Mouse (Mus musculus): Measurements from ENCODE around the gene Mfn2. TPM values are rescaled to one million over a fixed set of nuclear protein-coding genes. Genes with fewer than 3 reads are reported as not detected.

Mfn2 gene
- total and polyA plus RNA-seq, 3 experiments: 10.0 to 36.8 (median 17.5) TPM

- H3K9me3 ChIP-seq (replicated peaks; ENCODE audit: low read length): no peaks in the 10 kb centered on the region
- H3K27me3 ChIP-seq (replicated peaks): peaks cover 12% of the 10 kb centered on the region
- in situ Hi-C loops (cut with MboI; ENCODE audit: low pct_ligation_motif_present, low pct_unique_long_range_greater_than_20kb, low sequenced_read_pairs) (no loop called here), dilution Hi-C loops (cut with MboI; ENCODE audit: extremely low pct_ligation_motif_present, extremely low pct_unique_long_range_greater_than_20kb, low sequenced_read_pairs) (no loop called here)
- peaks cover 6 to 20% of the 10 kb centered on the region in 2 experiments for H3K36me3 ChIP-seq (replicated peaks in 1 of 2; ENCODE audit: control insufficient read depth in 1 of 2, insufficient read depth in 1 of 2, low read length in 1 of 2)
- DNase-seq (ENCODE audit: extremely low read depth): no peak
- no peak overlapping the region for H3K27ac ChIP-seq (ENCODE audit: insufficient read depth, low read depth)
- TF ChIP-seq ZC3H11A (IDR thresholded peaks at IDR 0.05; ENCODE audit: low read depth, low read length): no peak
- no peak for TF ChIP-seq SMC3 (IDR thresholded peaks at IDR 0.05; ENCODE audit: low read depth, low read length)
- peaks cover 4% of the 10 kb centered on the region; the same call in 1 of the 2 replicates for H3K79me2 ChIP-seq (replicated peaks; ENCODE audit: control insufficient read depth, extremely low read depth, insufficient read depth, poor library complexity, severe bottlenecking)
- H3K4me1 ChIP-seq (ENCODE audit: control insufficient read depth in 1 of 2, insufficient read depth in 2 of 2): peaks cover 10 to 15% of the 10 kb centered on the region in 2 experiments
- H3K9ac ChIP-seq (ENCODE audit: insufficient read depth, low read depth): no peak overlapping the region
- H3K4me2 ChIP-seq (ENCODE audit: insufficient read depth, low read depth, poor library complexity, severe bottlenecking): no peak overlapping the region
- H3K4me3 ChIP-seq (replicated peaks in 1 of 3; ENCODE audit: low read depth in 2 of 3, low read length in 2 of 3, poor library complexity in 1 of 3): no peak overlapping the region
Measured at GRCm38 (mm10) chr4:147906230-147906629, 1.7 kb upstream of the Mfn2 start.

- H3K36me3 ChIP-seq (replicated peaks in 1 of 2; ENCODE audit: control insufficient read depth in 1 of 2, insufficient read depth in 1 of 2, low read length in 1 of 2): peaks cover 12 to 31% of the 10 kb centered on the region in 2 experiments
- peak overlapping the region; percentile 92; the same call in 1 of the 2 replicates for H3K9ac ChIP-seq (ENCODE audit: insufficient read depth, low read depth)
- H3K79me2 ChIP-seq (replicated peaks; ENCODE audit: control insufficient read depth, extremely low read depth, insufficient read depth, poor library complexity, severe bottlenecking): peaks cover 4% of the 10 kb centered on the region; the same call in 1 of the 2 replicates
- no peak for TF ChIP-seq USF2 (conservative IDR thresholded peaks at IDR 0.05; ENCODE audit: low read depth, low read length)
- no peak for TF ChIP-seq ELF1 (IDR thresholded peaks at IDR 0.05; ENCODE audit: low read depth, low read length)
- no peak for TF ChIP-seq JUN (IDR thresholded peaks at IDR 0.05; ENCODE audit: insufficient read depth, low read depth, low read length)
- no peak for TF ChIP-seq IRF4 (IDR thresholded peaks at IDR 0.05; ENCODE audit: low read depth, low read length)
- no peak for TF ChIP-seq UBTF (IDR thresholded peaks at IDR 0.05; ENCODE audit: low read depth, low read length)
- no peak for TF ChIP-seq PAX5 (IDR thresholded peaks at IDR 0.05; ENCODE audit: low read length)
- TF ChIP-seq ZC3H11A (IDR thresholded peaks at IDR 0.05; ENCODE audit: low read depth, low read length): no peak
- no peak for TF ChIP-seq MYC (IDR thresholded peaks at IDR 0.05; ENCODE audit: low read depth, low read length)
- TF ChIP-seq ETS1 (conservative IDR thresholded peaks at IDR 0.05; ENCODE audit: low read depth, low read length): no peak
- no peak for TF ChIP-seq MEF2A (IDR thresholded peaks at IDR 0.05; ENCODE audit: borderline replicate concordance, low read depth, low read length)
- TF ChIP-seq USF1 (IDR thresholded peaks at IDR 0.05; ENCODE audit: low read depth, low read length): no peak
- TF ChIP-seq EP300 (IDR thresholded peaks at IDR 0.05; ENCODE audit: low read length): no peak
- no peak for TF ChIP-seq RCOR1 (conservative IDR thresholded peaks at IDR 0.05; ENCODE audit: low read depth, low read length)
- no peak for TF ChIP-seq KAT2A (IDR thresholded peaks at IDR 0.05; ENCODE audit: insufficient replicate concordance, low read length)
- no peak for TF ChIP-seq SIN3A (IDR thresholded peaks at IDR 0.05; ENCODE audit: low read length)
- TF ChIP-seq MXI1 (IDR thresholded peaks at IDR 0.05; ENCODE audit: low read depth, low read length): no peak
- peak overlapping the region; percentile 40 to 95 (median 46) for H3K4me3 ChIP-seq (replicated peaks in 1 of 3; ENCODE audit: low read depth in 2 of 3, low read length in 2 of 3, poor library complexity in 1 of 3)
- H3K4me1 ChIP-seq (ENCODE audit: control insufficient read depth in 1 of 2, insufficient read depth in 2 of 2): peaks cover 10 to 15% of the 10 kb centered on the region in 2 experiments
- H3K27me3 ChIP-seq (replicated peaks): peaks cover 8% of the 10 kb centered on the region
- peak overlapping the region; percentile 63 for H3K4me2 ChIP-seq (ENCODE audit: insufficient read depth, low read depth, poor library complexity, severe bottlenecking)
- in situ Hi-C loops (cut with MboI; ENCODE audit: low pct_ligation_motif_present, low pct_unique_long_range_greater_than_20kb, low sequenced_read_pairs): no loop called here
- dilution Hi-C loops (cut with MboI; ENCODE audit: extremely low pct_ligation_motif_present, extremely low pct_unique_long_range_greater_than_20kb, low sequenced_read_pairs): no loop called here
- no peak for DNase-seq (ENCODE audit: extremely low read depth)
- no peak overlapping the region for H3K27ac ChIP-seq (ENCODE audit: insufficient read depth, low read depth)
- H3K9me3 ChIP-seq (replicated peaks; ENCODE audit: low read length): no peaks in the 10 kb centered on the region
Measured at GRCm38 (mm10) chr4:147905090-147905659, 671 bp upstream of the Mfn2 start.

Data from CH12.LX (cell line).